Mouse (Mus musculus) ovary, postnatal 14 days (tissue): ENCODE data around the gene Cask.

ENCODE experiments used
- DNase-seq: peaks from one replicate; pipeline ENCODE4 v3.0.0; 2022; ENCODE audit warnings: low spot score

The Cask gene

DNA sequence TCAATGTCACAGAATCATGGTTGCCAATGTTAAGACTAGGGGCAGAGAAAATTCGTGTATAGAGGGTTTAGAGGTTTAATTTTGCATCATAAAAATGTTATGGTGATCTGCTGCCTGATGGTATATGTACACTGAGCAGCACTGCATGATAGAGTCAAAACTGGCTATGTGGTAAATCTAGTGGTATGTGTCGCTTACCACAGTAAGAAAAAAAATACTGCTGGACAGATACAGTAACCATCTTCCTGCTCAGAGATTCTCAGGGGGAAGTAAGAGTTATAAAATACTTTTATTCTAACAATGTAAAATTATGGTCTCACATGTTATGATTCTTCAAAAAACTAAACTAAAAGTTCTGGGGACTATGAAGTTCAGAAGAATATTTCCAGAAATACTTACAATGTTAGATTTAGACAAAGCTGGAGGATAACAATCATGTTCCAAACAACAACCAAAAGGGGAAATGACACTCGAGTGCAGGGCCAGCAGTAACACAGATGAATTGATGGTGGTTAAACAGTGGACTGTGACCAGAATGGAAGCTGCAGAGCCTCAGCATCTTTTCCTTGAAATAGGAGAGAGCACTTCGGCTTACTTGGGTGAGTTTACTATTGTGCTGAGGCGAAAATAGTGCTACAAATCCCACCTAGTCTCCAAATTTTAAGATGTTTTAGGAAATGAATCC is 219.4 kb downstream of the Cask start, which contains the start of gene Gpr34:
TSS of gene Gpr34 (plus strand) at position 491 of the 685 bp plus-strand sequence.
- no peak for DNase-seq

DNA sequence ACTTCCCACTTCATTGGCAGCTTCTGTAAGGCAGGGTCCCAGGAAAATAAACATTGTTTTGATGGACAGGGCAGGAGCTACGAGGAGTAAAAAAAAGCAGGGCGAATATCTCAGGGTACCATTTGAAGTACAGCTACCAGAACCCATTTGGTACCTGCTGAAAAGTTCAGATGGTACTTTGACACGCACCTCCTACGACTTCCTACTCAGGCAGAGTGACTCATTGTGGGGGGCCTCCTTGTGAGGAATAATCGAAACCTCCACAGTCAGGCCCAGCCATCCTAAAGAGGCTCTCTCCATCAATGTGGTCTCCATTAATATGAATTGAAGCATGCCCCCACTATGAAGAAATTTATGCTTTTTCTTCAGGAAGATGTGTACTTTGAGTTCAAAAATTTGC is 228.5 kb downstream of the Cask start:
- no peak for DNase-seq

DNA sequence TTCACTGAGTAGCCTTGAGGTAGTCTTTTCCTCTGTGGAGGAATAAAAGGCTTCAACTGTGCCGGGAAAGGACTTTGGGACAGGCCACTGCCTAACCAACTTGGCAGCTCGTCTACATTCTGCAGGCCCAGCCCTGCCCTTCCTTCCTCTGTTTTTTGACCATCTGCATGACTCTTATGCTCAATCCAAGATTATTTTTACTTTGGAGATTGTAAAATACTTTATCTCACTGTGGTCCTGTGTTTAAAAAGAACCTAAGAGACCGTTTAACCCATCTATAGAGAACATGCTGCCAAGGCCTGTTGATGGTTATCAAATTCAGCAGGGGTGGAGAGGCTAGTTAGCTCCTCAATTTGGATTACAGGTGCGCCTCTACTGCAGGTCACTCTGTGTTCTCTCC is 229.7 kb downstream of the Cask start:
- no peak for DNase-seq

DNA sequence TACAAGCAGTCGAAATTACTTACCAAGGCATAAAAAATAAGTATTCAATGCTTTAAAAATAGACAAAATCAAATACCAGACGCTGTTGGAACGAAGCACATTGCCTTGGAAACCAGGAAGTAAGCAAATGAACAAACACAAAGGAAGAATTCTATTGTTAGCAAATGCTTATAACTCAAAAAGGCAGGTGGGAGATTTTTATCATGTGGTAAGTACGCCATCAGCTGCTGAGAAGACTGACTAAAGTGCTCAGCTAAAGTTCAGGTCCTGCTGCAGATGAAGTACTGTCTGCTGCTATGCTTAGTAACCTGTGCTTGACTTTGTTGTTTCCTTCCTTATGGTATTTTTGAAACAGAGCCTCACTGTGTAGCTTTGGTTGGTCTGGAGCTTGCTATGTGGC is 232.7 kb downstream of the Cask start:
- DNase-seq: no peak

DNA sequence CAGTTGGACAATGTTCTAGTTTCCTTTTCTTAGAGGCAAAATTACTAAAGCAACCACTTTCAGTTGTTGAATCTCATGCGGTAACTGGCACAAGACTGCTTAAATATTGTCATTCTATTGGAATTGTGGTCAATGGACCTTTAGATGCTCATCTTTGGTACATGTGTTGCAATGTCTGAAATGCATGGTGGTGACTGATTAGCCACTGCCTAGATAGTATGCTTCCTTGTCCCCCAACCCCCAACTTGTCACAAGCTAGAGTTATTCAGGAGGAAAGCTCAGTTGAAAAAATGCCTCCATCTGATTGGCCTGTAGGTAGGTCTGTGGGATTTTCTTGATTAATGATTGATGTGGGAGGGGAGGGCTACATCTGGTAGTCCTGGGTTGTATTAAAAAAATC is 233.9 kb downstream of the Cask start:
- DNase-seq: no peak

DNA sequence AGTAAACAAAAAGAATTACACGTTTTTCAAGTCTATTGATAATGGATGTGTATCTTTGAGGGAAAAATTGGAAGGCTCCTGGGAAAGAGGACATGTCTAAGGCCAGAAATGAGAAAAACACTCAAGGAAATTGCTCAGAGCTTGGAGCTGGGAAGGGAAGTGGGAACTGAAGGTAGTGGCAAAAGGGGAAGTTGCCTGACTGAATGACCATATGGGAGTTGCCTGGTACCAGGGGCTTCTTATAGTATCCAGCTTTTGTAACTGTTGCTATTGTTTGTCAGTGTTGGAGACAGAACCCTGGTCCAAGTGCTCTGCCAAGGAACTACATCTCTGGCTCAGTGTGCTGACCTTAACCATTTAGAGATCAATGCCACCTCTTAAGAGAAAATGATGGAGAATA is 234.4 kb downstream of the Cask start:
- no peak for DNase-seq

DNA sequence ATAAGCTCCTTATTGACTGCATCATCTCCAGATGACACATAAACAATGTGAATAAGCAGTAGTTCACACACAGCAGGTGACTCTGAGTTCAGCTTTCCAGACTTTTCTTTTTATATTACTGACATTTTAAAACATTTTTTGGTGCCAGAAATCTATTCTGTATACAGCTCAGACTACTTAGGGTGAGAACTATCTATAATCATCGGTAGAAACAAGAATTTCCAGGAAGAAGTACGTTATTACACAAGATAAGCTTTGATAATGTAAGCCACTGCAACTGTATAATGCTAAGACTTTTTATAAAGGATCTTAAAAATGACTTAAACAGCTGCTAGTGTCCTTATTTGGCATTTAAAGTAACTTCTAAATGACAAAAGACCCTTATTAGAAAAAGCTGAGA is 239.1 kb downstream of the Cask start:
- DNase-seq: no peak

DNA sequence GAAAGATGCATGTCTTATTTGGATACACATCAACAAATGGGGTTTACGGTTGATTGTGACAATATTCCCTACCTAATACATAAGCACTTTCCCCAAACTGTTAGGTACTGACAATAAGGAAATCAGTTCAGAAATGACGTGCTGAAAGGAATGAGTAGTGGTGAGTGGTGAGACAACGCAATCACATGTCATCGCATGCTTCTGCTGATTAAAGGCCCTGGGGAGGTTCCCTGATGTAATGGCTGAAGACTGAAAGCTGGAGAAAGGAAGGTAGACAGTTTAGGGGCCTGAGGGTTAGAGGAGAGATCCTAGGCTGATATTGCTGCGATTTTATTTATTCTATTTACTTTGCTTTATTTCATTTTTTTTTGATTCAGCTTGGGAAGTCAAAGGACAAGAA is 240.1 kb downstream of the Cask start:
- DNase-seq: no peak

DNA sequence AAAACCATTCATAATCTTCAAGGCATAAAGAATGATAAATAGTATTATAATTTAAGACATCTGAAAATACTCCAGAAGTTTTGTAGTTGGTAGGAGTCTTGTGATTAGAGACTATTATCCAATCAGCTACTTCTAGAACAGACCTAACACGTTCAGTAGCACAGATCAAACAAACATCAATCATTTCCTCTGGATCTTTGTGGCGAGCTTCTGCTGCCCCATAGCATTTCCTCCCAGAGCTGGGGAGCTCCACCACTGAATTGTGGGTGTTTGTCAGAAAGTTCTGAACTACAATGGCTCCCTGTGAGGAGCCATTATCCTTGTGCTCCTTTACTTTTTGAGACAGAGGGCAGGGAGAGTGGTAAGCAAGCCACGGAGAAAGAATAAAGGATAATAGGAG is 243.4 kb downstream of the Cask start:
- no peak for DNase-seq

DNA sequence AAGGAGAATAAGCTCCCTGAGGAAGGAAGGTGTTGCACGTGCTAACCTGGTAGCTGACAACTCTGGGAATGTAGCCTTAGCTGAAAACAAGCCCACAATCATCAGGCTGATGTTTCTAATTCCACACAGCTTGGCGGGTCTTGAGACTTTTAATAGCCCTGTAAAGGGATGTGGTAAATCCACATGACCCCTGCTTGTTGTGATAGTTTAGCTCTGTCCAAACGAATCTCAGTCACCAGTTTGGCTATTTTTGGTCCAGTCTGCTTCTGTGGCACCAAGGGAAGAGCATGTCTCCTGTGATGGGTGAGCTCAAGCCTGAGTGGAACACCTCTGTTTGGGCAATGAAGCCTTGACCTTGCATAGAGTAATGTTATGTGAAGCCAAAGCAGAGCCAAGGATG is 244.4 kb downstream of the Cask start:
- no peak for DNase-seq

DNA sequence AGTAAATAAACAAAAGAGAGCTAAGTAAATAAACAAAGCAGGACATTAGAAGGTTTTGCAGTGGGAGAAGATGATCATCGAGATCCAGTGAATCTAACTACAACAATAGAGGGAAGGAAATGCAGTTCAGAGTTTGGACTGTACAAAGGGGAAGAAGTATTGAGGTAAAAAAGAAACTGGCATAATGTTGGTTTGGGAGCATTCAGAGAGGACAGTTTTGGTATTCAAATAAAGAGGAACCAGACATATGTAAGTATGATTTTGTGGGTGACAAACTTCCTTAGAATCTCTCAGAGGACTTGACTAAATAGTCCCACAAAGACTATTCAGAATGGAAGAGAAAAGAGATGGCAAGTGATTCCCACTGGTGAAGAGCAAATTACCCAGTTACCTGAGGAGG is 251.2 kb downstream of the Cask start:
- DNase-seq: no peak

DNA sequence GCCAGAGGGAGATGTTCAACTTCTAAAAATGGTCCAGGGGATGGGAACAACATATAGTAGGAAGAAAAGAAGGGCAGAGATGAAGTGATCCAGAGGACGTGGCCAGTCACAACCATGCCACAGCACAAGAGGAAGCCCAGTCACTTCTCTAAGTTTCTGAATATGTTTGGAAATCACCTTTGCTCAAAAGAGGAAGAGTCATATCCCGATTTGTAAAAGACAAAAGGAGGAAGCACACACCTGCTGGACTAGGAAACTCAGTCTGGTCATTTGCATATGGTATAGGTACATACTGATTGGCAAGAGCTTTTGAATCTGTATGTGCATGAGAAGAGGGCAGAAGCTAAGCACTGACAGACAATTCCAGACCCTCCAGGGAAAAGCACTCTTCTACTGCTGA is 251.8 kb downstream of the Cask start:
- no peak for DNase-seq

DNA sequence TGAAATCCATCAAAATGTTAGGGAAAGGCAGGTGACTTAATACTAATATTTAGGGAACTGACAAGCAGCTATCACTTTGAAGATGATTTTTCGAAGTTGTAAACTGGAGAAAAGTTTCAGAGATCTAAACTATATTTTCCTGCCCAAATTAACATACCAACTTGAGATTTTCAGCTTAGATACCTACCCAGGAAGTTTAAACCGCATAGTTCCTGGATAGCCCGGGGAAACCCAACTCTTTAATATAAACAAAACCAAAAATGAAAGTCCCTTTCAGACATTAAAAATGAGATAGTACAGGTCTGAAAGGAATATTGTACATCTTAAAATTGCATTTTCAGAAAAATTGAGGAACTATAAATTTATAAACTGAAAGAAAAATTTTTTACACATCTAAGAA is 273.5 kb downstream of the Cask start:
- no peak for DNase-seq

DNA sequence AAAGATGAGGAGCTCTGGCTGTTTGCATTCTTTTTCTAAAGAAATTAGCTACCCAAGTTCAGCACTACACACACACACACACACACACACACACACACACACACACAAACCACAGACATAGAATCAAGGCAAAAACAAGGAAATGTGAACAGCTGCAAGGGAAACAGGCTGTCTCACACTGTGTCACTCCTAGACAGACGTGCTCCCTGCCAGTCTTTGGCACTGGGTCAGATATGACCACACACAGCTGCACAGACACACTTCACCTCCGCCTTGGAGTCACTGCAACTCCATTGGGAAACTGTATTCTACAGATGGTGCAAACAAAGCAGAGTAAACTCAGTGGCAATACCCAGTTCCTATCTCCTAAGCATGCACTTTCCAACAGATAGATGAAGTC is 274.6 kb downstream of the Cask start:
- DNase-seq: no peak

DNA sequence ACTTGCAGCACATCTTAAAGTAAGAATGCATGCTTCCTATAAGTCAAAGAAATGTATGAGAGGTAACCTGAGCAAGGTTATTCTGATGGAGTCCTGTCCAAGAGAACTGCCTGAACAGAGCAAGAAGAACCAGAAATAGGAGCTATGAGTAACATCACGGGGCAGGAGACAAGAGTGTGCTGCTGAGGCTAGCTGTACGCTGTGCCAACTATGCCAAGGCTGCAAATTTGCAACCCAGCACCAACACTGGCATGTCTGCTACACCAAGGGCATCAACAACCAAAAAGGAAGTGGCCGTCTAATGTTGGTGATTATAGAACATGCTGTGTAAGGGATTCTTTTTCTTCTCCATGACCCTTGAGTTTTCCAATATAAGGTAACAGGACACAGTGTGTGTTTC is 276.3 kb downstream of the Cask start:
- DNase-seq: no peak

DNA sequence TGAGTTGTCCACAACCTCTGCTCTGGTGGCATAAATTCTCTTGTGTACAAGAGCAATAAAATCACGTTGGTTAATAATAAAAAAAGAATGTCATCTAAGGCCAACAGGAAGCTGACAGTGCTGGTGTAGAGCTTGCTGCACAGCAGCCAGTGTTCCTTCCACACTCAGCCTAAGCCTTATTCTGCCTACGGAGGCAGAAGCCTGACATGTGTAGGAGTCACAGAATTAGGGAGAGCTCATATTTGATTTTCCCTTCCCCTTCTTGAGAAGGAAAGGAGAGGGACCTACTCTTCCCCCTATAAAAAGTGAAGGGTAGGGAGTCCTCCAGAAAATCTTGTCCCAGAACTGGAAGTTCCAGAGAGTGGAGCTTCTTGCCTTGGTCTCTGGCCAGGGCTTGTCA is 276.9 kb downstream of the Cask start:
- no peak for DNase-seq

DNA sequence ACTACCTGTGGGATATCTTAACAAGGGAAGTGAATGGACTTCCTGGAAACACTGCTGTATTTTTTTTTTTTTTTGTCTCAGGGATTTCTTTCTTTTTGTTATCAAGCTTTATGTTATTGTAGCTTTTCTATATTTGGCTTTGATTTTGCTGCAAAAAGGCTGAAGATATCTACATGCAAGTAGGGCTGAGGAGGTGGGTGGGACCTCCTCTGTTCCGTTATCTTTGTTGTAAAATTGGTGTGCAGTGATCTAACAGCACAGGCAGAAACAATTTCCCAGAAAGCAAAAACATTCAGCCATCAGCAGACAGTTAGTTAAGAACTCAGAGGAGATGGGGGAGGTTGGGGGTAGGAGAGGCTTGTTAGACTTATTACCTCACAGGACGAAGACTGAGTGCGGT is 296.7 kb downstream of the Cask start:
- no peak for DNase-seq

DNA sequence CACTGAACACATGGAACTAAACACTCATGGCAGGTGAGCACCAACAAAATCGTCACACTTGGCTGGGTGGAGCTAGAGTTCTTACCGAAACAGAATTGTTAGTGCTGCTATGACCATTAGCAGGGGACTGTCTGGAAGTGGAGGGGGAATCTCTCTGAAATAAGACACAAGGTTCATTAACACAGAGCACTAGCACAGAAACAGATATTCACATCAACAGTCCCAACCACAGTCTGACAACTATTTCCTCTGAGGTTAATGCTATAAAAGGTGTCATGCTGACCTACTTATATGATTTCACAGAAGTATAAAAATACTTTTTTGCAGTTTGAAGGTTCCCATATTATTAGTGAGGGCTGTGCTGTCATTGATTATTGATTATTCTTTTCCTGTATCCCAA is 298.9 kb downstream of the Cask start:
- DNase-seq: no peak

DNA sequence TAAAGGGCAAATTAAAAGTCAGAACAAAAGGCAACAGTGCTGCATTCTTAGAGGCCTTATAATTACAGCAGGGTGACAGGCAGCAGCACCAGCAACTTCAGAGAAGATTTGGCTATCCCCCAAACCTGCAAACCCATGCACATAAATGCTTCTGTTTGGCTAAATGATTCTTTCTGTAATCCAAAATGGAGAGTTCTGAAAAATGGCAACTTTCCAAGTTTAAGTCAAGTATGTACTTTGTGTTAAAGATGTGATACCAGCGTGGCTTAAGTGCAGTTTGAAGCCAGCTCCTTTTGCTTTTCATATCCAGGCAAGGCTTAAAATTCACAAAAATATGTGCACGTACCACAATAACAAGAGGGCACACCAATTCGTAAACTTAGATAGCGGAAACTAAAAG is 299.6 kb downstream of the Cask start:
- no peak for DNase-seq

DNA sequence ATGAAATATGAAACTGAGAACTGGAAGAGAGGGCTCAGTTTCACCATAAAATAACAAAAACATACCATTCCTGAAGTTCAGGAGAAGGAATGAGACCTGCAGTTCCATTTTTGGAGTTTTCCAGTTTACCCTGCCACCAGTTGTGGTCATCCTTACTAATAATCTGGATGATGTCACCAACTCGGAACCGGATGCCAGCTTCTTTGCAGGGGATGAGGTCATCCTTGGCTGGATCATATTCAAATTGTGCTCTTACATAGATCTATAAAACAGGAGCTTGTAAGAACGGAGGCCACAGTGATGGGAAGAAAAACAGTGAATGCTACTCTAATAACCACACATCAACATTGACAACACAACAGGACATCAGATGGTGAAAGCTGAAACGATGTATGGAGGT is 302.1 kb downstream of the Cask start:
- DNase-seq: no peak

DNA sequence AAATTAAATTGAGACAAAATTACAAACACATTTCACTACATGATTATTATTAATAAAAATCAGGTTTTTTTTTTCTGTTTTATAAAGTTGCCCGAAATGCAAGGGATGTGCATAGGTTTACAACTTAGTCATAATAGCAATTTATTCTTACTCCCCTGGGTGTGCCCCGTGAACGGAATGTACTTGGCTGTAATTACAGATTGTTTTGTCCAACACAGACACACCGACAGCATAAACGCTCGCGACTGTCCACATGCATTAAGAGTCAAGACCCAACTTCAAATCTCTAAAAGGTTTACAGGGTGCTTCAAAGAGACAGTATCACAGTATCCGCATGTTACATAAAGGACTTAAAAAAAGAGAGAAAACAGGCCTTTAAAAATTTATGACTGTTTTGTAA is 329.9 kb downstream of the Cask start:
- DNase-seq: no peak

DNA sequence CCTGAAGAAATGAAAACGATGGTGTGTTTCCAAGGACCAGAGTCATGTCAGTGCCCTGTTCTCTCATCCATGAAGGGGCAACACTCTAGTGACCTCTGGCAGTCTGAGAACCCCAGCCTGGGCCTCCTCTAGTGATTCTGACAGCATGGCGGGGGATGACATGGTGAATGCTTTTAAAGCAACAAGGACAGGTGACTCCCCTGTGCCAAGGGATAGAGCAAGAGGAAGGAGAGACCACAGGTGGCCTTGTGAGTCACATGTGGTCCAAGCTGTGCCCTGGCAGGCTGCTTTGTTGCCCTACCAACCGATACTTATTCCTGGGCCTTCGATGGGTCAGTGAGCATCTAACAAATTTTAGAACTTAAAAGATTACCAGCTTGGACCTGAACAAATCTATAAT is 330.6 kb downstream of the Cask start:
- no peak for DNase-seq

DNA sequence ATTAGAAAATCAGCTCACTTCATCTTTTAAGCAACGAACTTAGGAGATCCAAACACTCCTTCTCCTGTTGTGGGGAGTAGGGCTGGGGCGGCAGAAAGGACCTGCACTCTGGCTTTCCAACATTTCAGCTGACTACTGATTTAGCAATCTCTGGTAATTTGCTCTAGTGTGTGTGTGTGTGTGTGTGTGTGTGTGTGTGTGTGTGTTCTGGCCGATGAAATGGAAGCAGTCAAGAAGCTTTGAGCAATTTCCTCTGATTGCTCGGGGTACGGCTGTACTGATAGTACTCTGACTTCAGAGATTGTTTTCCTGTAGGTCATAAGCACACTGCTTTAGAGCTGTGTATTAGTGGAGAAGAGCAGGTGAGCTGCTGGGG is 331.8 kb downstream of the Cask start:
- DNase-seq: no peak

DNA sequence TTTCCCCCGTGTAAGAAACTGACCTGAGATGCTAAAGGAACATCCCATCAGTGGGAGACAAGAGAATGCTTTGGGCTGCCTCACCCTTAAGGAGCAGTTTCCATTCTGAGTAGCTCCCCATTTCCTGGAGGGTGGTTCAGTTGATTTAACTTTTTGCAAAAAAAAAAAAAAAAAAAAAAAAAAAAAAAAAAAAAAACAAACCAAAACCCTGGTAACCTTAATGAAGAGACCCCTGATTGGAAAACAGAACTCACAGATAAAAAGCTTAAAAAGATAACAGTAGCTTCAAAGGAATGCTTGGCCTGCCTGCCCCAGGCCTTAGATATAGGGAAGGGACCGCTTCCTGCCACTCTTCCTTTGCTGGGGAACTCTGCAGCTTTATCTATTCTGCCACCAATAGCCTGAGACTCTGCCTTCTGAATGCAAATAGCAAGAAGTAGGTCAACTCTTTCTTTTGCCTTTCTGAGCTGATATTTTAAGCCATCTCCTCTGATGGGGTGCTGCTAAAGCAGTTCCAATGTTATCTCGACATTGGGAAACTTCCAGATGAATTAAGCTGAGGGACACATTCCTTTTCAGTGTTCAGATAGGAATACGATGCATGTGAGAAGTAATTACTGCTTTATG is 332.3 kb downstream of the Cask start:
- DNase-seq: no peak
